Mouse (Mus musculus) liver, embryonic 16.5 days (tissue): ENCODE data around the gene Bmf. TPM values are rescaled to one million over a fixed set of nuclear protein-coding genes. Genes with fewer than 3 reads are reported as not detected.

ENCODE experiments used
- ATAC-seq: fragments of 200-750 bp; cut with Nextera tagmentation; 2 replicates; pipeline ENCODE4 v1.8.0; 2017; ENCODE audit warnings: low read depth, mild to moderate bottlenecking, moderate number of reproducible peaks, moderate library complexity
- H3K27ac ChIP-seq: fragments of 300-500 bp; sonication (generic); 2 replicates; pipeline ENCODE4 v1.5.1; 2014; ENCODE audit warnings: mild to moderate bottlenecking, low read length
- H3K27me3 ChIP-seq: fragments of 300-500 bp; sonication (generic); 2 replicates; pipeline ENCODE4 v1.6.1; 2014; ENCODE audit warnings: low read depth, low read length, mixed read lengths; ENCODE audit not compliant: control insufficient read depth, insufficient read depth
- H3K36me3 ChIP-seq: fragments of 300-500 bp; sonication (generic); 2 replicates; pipeline ENCODE4 v1.6.1; 2014; ENCODE audit warnings: mild to moderate bottlenecking; ENCODE audit not compliant: control insufficient read depth, insufficient read depth
- H3K4me1 ChIP-seq: fragments of 300-500 bp; sonication (generic); 2 replicates; pipeline ENCODE4 v1.6.1; 2014; ENCODE audit warnings: low read depth, low read length, mixed read lengths; ENCODE audit not compliant: control insufficient read depth
- H3K4me2 ChIP-seq: fragments of 300-500 bp; sonication (generic); 2 replicates; pipeline ENCODE4 v1.6.1; 2014; ENCODE audit warnings: low read depth, low read length, mixed read lengths
- H3K4me3 ChIP-seq: fragments of 300-500 bp; sonication (generic); 2 replicates; pipeline ENCODE4 v1.5.1; 2014; ENCODE audit warnings: low read depth, mild to moderate bottlenecking, low read length
- H3K9ac ChIP-seq: fragments of 300-500 bp; sonication (generic); 2 replicates; pipeline ENCODE4 v1.6.1; 2014; ENCODE audit warnings: low read depth, low read length
- H3K9me3 ChIP-seq: fragments of 300-500 bp; sonication (generic); replicated peaks from 2 replicates; pipeline ENCODE4 v1.6.1; 2016; ENCODE audit warnings: low read length; ENCODE audit not compliant: control insufficient read depth
- WGBS: fragments of 180-500 bp; shearing (Covaris S2); extraction: QIAGEN DNeasy Blood & Tissue Kit; methylation state at CpG from one replicate; pipeline ENCODE4 v1.1.7; 2014; ENCODE audit not compliant: insufficient replicate concordance; 5-methylcytosine and 5-hydroxymethylcytosine counted together
- polyA plus RNA-seq: library from polyadenylated mRNA; unstranded; fragments of >200 nt; fragmentation: Nextera tagmentation; extraction: Ambion mirVana; gene quantifications from 2 replicates; pipeline ENCODE4 v1.2.1, GENCODE M21; 2015

Gene Bmf
- polyA plus RNA-seq, 1 experiment from 2014 or later: 0.59 TPM

DNA sequence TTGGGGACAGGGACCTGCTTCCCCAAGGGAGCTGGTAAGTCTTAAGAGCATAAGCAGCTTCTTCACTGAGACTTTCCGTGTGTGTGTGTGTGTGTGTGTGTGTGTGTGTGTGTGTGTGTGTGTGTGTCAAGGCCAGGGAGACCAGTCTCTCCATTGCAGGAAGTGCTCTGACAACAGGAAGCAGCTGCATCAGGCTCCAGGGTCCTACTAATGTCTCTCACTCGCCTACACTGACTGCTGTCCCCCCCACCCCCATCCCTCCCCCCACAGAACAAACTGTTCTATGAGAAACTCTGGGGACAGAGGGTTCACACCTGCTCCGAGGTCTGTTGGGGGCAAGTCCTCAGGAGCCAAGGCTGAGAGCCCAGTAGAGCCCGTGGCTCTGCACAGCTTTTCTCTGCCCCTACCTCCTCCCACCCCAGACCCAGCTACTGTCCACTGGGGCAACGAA, 58.2 kb downstream of the Bmf start:
- ATAC-seq: peak; percentile 37; the same call in 1 of the 2 replicates
- H3K9me3 ChIP-seq: no peaks in the 10 kb centered on the region
- H3K9ac ChIP-seq: no peak overlapping the region
- H3K4me1 ChIP-seq: peaks cover 19% of the 10 kb centered on the region
- no peaks in the 10 kb centered on the region for H3K27me3 ChIP-seq
- H3K4me3 ChIP-seq: no peak overlapping the region
- H3K4me2 ChIP-seq: no peak overlapping the region
- H3K27ac ChIP-seq: 0 out of 2 replicates have a peak overlapping the region, but pooled peaks have one; percentile 15
- 6% methylated on average over 5 of the region's 5 CpGs for whole genome bisulfite sequencing
- no peaks in the 10 kb centered on the region for H3K36me3 ChIP-seq

- Histone ChIP-seq H3K9me3 (no peaks in the 10 kb centered on the region), H3K9ac (no peak overlapping the region), H3K4me3 (no peak overlapping the region), H3K27me3 (no peaks in the 10 kb centered on the region), H3K36me3 (no peaks in the 10 kb centered on the region), H3K4me1 (peaks cover 19% of the 10 kb centered on the region), H3K4me2 (no peak overlapping the region), H3K27ac (peak overlapping the region; percentile 16)
- 14% methylated on average over 12 of the region's 12 CpGs for WGBS
- ATAC-seq: peak; percentile 75
These were observed 59.0 kb downstream of the Bmf start for GRCm38 (mm10) chr2:118490241-118491091.

DNA sequence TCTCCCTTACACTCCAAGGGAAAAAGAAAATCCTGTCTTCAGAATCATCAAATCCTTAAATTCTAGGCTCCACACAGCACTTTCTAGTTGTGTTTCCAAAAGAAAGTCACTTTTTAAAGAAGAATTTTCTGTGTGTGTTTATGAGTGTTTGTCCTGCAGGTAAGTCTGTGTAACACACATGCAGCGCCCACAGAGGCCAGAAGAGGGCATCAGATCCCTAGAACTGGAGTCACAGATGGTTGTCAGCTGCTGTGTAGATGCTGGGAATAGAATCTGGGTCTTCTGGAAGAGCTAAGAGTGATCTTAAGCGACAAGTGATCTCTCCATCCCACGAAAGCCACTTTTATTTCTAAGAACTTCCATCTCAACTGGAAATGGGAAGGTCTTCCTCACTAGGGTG, 61.7 kb downstream of the Bmf start:
- H3K4me3 ChIP-seq: no peak overlapping the region
- no peak for ATAC-seq
- 48% methylated on average over 3 of the region's 3 CpGs for WGBS
- no peak overlapping the region for H3K4me2 ChIP-seq
- no peaks in the 10 kb centered on the region for H3K9me3 ChIP-seq
- H3K27me3 ChIP-seq: no peaks in the 10 kb centered on the region
- H3K36me3 ChIP-seq: no peaks in the 10 kb centered on the region
- H3K4me1 ChIP-seq: peaks cover 19% of the 10 kb centered on the region
- H3K9ac ChIP-seq: no peak overlapping the region
- H3K27ac ChIP-seq: no peak overlapping the region

DNA sequence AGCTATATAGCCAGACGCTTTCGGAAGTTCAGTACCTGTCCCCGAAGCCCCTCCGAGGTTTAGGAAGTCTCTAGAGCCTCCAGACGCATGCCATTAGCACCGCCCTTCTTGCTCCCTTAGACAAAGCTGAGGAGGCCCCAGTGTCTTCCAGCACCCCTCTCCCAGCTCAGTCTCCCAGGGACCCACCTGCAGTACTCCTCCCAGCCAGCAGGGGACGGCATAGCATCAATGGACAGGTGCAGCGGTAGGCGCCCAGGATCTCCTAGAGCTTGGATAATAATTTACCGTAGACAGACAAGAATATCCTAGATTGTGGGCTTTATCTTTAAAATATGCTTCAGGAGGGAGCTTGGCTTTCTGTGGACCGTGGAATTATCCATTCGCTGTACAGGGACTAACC, 62.6 kb downstream of the Bmf start:
- no peak overlapping the region for H3K27ac ChIP-seq
- ATAC-seq: no peak
- H3K9ac ChIP-seq: no peak overlapping the region
- no peaks in the 10 kb centered on the region for H3K36me3 ChIP-seq
- peaks cover 19% of the 10 kb centered on the region for H3K4me1 ChIP-seq
- H3K9me3 ChIP-seq: no peaks in the 10 kb centered on the region
- 17% methylated on average over 12 of the region's 12 CpGs for WGBS
- H3K27me3 ChIP-seq: no peaks in the 10 kb centered on the region
- peak overlapping the region; percentile 21; the same call in 1 of the 2 replicates for H3K4me2 ChIP-seq
- H3K4me3 ChIP-seq: no peak overlapping the region

- peaks cover 19% of the 10 kb centered on the region for H3K4me1 ChIP-seq
- no peak overlapping the region for H3K9ac ChIP-seq
- no peaks in the 10 kb centered on the region for H3K9me3 ChIP-seq
- no peaks in the 10 kb centered on the region for H3K27me3 ChIP-seq
- H3K36me3 ChIP-seq: no peaks in the 10 kb centered on the region
- H3K4me2 ChIP-seq: no peak overlapping the region
- no peak overlapping the region for H3K27ac ChIP-seq
- 76% methylated on average over 3 of the region's 3 CpGs for WGBS
- no peak overlapping the region for H3K4me3 ChIP-seq
- no peak for ATAC-seq
These were observed 64.1 kb downstream of the Bmf start for GRCm38 (mm10) chr2:118485415-118485814.

- ATAC-seq: no peak
These were observed 65.0 kb downstream of the Bmf start for GRCm38 (mm10) chr2:118484386-118484898.

GRCm38 (mm10) chr2:118483032-118483431, 66.5 kb downstream of the Bmf start:
- H3K27me3 ChIP-seq: no peaks in the 10 kb centered on the region
- H3K4me2 ChIP-seq: no peak overlapping the region
- H3K4me3 ChIP-seq: no peak overlapping the region
- H3K9me3 ChIP-seq: no peaks in the 10 kb centered on the region
- H3K27ac ChIP-seq: no peak overlapping the region
- no peak for ATAC-seq
- H3K36me3 ChIP-seq: no peaks in the 10 kb centered on the region
- H3K9ac ChIP-seq: no peak overlapping the region
- peaks cover 28% of the 10 kb centered on the region for H3K4me1 ChIP-seq
- 61% methylated on average over 5 of the region's 5 CpGs for WGBS

More at GRCm38 (mm10) chr2:118484386-118484898, 65.0 kb downstream of the Bmf start:
- no peak overlapping the region for H3K4me3 ChIP-seq
- H3K9ac ChIP-seq: no peak overlapping the region
- peaks cover 20% of the 10 kb centered on the region for H3K4me1 ChIP-seq
- H3K9me3 ChIP-seq: no peaks in the 10 kb centered on the region
- H3K27me3 ChIP-seq: no peaks in the 10 kb centered on the region
- WGBS: 73% methylated on average over 9 of the region's 9 CpGs
- H3K4me2 ChIP-seq: no peak overlapping the region
- no peaks in the 10 kb centered on the region for H3K36me3 ChIP-seq
- H3K27ac ChIP-seq: no peak overlapping the region

DNA sequence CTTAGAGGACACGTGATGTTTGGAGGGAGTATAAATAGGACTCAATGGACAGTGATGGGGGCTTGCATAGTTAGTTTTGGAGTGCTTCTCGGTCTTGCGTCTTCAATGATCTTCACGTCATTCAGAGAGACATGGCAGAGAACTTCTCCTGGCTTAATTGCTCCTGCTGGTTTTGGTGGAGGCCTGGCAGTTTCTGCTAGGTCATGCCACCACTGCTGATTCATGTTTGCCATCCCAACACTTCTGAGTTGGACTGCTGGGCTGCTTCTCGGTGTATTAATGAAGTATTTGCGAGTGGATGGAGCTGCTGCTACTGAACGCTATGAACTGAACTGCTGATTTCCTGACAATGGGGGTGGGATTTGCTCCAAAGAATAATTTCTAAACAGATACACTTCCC, 68.6 kb downstream of the Bmf start:
- Histone ChIP-seq H3K4me2 (no peak overlapping the region), H3K9ac (no peak overlapping the region), H3K36me3 (peaks cover 8% of the 10 kb centered on the region), H3K4me1 (peaks cover 23% of the 10 kb centered on the region), H3K4me3 (no peak overlapping the region), H3K27me3 (no peaks in the 10 kb centered on the region), H3K9me3 (no peaks in the 10 kb centered on the region), H3K27ac (peak overlapping the region; percentile 46; the same call in 1 of the 2 replicates)
- WGBS: 81% methylated on average over 7 of the region's 7 CpGs
- ATAC-seq: no peak

DNA sequence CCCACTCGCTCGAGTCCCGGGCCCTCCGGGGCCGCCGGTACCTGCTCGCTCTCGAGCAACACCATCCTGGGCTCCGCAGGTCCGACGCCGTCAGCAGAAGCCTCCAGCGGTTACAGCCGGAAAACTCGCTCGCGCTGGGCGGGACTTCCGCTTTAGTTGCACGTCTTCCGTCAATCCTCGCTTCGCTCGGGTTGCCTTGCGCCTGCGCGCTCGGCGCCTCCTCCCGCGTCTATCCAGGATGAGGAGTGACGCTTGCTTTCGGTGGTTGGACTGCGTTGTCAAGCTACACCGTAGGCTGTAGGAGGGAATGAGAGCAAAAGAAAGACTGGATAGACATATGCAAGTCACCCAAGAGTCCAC, 70.0 kb downstream of the Bmf start, which contains the start of gene Srp14:
Gene Srp14 (minus strand): TSS at position 162 of the 360 bp plus-strand sequence.
- peak; percentile 93 for ATAC-seq
- WGBS: under 1% methylated on average over 35 of the region's 35 CpGs
- peak within 1 kb of the TSS; percentile 97 for H3K9ac ChIP-seq
- peaks cover 20% of the 10 kb centered on the region for H3K36me3 ChIP-seq
- peak within 1 kb of the TSS; percentile 93 for H3K27ac ChIP-seq
- H3K4me1 ChIP-seq: peaks cover 23% of the 10 kb centered on the region
- no peaks in the 10 kb centered on the region for H3K9me3 ChIP-seq
- peak within 1 kb of the TSS; percentile 96 for H3K4me3 ChIP-seq
- H3K4me2 ChIP-seq: peak within 1 kb of the TSS; percentile 89
- H3K27me3 ChIP-seq: no peaks in the 10 kb centered on the region
